Mouse (Mus musculus) forebrain, embryonic 14.5 days (tissue): ENCODE results near the gene Cavin3. TPM values are rescaled to one million over a fixed set of nuclear protein-coding genes. Genes with fewer than 3 reads are reported as not detected.
"Not testable (repeated sequence)": the region's sequence is repeated elsewhere in the genome, so short reads cannot be mapped to it uniquely, and the experiment has no call there.

Experiments used
- ATAC-seq: fragments of 200-750 bp; cut with Nextera tagmentation; 2 replicates; pipeline ENCODE4 v1.8.0; 2017; ENCODE audit warnings: mild to moderate bottlenecking, moderate library complexity
- DNase-seq: peaks from one replicate; pipeline ENCODE4 v3.0.0-alpha.2; 2015; ENCODE audit warnings: low spot score
- H3K27ac ChIP-seq: fragments of 300-500 bp; sonication (generic); 2 replicates; pipeline ENCODE4 v1.5.1; 2014; ENCODE audit warnings: low read depth, mild to moderate bottlenecking, control low read depth, low read length, moderate library complexity
- H3K27me3 ChIP-seq: fragments of 300-500 bp; sonication (generic); replicated peaks from 2 replicates; pipeline ENCODE4 v1.6.1; 2014; ENCODE audit warnings: low read length, control low read depth, mixed read lengths; ENCODE audit not compliant: control insufficient read depth, insufficient read depth
- H3K36me3 ChIP-seq: fragments of 300-500 bp; sonication (generic); 2 replicates; pipeline ENCODE4 v1.6.1; 2014; ENCODE audit warnings: low read length, control low read depth; ENCODE audit not compliant: control insufficient read depth, insufficient read depth
- H3K4me1 ChIP-seq: fragments of 300-500 bp; sonication (generic); 2 replicates; pipeline ENCODE4 v1.6.1; 2014; ENCODE audit warnings: antibody characterized with exemption, low read length, control low read depth; ENCODE audit not compliant: control insufficient read depth, insufficient read depth
- H3K4me2 ChIP-seq: fragments of 300-500 bp; sonication (generic); 2 replicates; pipeline ENCODE4 v1.6.1; 2014; ENCODE audit warnings: mild to moderate bottlenecking, control low read depth, low read length
- H3K4me3 ChIP-seq: fragments of 300-500 bp; sonication (generic); 2 replicates; pipeline ENCODE4 v1.5.1; 2014; ENCODE audit warnings: low read depth, low read length, control low read depth
- H3K9ac ChIP-seq: fragments of 300-500 bp; sonication (generic); 2 replicates; pipeline ENCODE4 v1.6.1; 2014; ENCODE audit warnings: mild to moderate bottlenecking, low read length, control low read depth, moderate library complexity
- H3K9me3 ChIP-seq: fragments of 300-500 bp; sonication (generic); replicated peaks from 2 replicates; pipeline ENCODE4 v1.6.1; 2016; ENCODE audit warnings: low read length, control low read depth, mixed read lengths; ENCODE audit not compliant: control insufficient read depth
- WGBS: fragments of 180-500 bp; shearing (Covaris S2); extraction: QIAGEN DNeasy Blood & Tissue Kit; methylation state at CpG from one replicate; pipeline ENCODE4 v1.1.7; 2014; 5-methylcytosine and 5-hydroxymethylcytosine counted together
- polyA plus RNA-seq: library from polyadenylated mRNA; unstranded; fragments of >200 nt; fragmentation: Nextera tagmentation; extraction: Ambion mirVana; gene quantifications from 2 replicates; pipeline ENCODE4 v1.2.1, GENCODE M21; 2014

The Cavin3 gene
- polyA plus RNA-seq, 1 experiment from 2014 or later: 28.6 TPM

DNA sequence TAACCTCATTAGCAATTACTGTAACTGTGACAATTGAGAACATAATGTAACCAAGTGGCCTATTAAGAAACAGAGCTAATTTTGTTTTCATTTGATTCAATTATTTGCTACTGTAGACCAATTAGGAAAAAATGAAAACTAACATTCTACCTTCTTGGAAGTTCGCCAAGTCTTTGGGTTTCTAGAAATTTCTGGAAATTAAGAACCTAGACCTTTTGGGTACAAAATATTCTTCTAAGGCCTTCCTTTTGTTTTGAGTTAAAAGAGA is 4.7 kb downstream of the Cavin3 start:
- peak; percentile 4 for DNase-seq
- Histone ChIP-seq H3K4me3 (no peak overlapping the region), H3K4me1 (peaks cover 8% of the 10 kb centered on the region; the same call in 1 of the 2 replicates), H3K27me3 (no peaks in the 10 kb centered on the region), H3K9ac (no peak overlapping the region), H3K27ac (no peak overlapping the region), H3K9me3 (no peaks in the 10 kb centered on the region), H3K36me3 (no peaks in the 10 kb centered on the region), H3K4me2 (no peak overlapping the region)
- ATAC-seq: no peak
- 92% methylated on average over 1 of the region's 1 CpGs for WGBS

DNA sequence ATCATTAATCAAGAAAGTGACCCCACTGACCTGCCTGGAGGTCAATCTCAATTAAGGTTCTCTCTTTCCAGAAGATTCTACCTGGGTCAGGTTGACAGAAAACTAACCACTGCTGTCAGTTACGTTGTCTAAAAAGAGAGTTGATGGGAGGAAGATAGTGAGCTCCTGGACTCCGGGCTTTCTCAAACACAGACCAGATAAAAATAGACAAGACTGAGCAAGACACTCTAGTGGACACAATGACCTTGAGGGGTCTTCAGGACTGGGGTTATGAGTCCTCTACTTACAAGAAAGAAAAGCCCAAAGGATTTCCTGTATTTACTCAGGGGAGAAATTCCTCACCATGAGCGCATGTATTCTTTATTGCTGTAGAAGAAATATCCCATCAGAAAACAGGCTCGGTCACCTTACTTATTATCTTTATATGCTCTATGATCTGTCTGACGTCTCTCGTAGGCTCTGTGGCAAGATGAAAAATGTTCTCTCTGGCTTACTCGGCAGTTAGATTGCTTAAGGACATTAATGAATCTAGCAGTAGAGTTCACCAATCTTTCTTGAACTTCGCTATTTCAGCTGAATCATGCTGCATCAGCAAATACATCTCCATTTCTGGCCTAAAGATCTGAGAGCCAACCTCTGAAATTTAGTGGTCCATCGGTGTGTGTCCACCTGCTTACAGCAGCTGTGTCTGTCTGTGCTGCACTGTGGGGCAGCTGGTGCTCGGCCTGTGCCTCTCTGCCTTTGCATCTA is 5.2 kb downstream of the Cavin3 start:
- no peak overlapping the region for H3K4me3 ChIP-seq
- DNase-seq: no peak
- H3K27me3 ChIP-seq: no peaks in the 10 kb centered on the region
- no peaks in the 10 kb centered on the region for H3K36me3 ChIP-seq
- H3K9me3 ChIP-seq: no peaks in the 10 kb centered on the region
- no peak overlapping the region for H3K4me2 ChIP-seq
- H3K27ac ChIP-seq: no peak overlapping the region
- ATAC-seq: no peak
- H3K9ac ChIP-seq: no peak overlapping the region
- 85% methylated on average over 10 of the region's 10 CpGs for WGBS
- peaks cover 6% of the 10 kb centered on the region; the same call in 1 of the 2 replicates for H3K4me1 ChIP-seq

DNA sequence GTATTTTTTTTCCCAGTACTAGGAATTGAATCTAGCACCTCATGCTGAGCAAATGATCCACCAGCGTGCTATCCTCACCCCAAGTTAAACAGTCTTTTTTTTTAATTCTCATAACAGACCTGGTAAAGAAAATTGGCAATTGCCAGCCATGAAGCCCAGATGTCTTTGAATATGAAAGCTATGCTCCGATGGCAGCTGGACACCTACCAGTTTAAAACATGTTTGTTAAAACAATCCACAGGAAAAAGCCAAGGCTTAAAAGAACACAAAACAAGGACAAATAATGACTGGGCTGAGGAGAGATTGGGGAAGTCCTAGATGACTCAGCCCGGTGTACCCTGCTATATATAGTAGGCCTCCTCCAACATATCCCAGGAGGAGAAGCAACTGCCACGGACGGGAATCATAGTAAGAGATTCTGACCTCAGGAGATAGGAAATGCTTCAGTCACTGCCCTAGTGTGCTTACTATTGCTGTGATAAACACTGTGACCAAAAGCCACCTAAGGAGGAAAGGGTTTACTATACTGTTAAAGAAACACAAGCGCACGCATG is 6.6 kb downstream of the Cavin3 start:
- ATAC-seq: no peak
- 87% methylated on average over 7 of the region's 7 CpGs for WGBS
- Histone ChIP-seq H3K4me1 (no peaks in the 10 kb centered on the region), H3K9ac (no peak overlapping the region), H3K4me3 (no peak overlapping the region), H3K4me2 (no peak overlapping the region), H3K27me3 (no peaks in the 10 kb centered on the region), H3K36me3 (no peaks in the 10 kb centered on the region), H3K9me3 (no peaks in the 10 kb centered on the region), H3K27ac (no peak overlapping the region)
- no peak for DNase-seq

DNA sequence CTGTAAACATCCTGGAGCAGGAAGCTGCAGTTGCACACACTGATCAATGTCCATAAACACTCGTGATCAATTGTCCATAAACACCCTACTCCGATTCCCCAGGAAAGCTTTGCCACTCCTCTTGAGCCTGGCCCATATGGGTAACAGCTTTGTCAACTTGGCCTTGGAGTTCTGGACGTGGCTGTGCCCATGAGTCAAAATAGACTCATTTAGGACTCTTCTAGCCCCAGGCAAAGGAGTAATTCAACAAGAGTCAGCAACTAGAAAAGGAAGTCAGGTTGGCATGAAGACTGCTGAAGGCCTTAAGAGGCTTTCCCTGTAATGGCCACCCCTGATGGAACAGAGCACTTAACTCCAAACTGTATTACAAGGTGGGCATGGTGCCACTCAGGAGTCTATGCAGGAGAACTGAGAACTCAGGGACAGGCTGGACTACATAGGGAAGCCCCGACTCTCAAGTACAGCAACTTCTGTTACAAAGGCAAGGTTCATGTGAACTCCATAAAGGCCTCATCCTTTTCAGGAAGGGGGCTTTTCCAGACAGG is 7.3 kb downstream of the Cavin3 start:
- H3K4me3 ChIP-seq: no peak overlapping the region
- no peaks in the 10 kb centered on the region for H3K27me3 ChIP-seq
- H3K9me3 ChIP-seq: no peaks in the 10 kb centered on the region
- ATAC-seq: no peak
- no peak for DNase-seq
- no peak overlapping the region for H3K4me2 ChIP-seq
- no peak overlapping the region for H3K27ac ChIP-seq
- H3K9ac ChIP-seq: no peak overlapping the region
- H3K36me3 ChIP-seq: no peaks in the 10 kb centered on the region
- WGBS: 81% methylated on average over 4 of the region's 4 CpGs
- H3K4me1 ChIP-seq: no peaks in the 10 kb centered on the region

DNA sequence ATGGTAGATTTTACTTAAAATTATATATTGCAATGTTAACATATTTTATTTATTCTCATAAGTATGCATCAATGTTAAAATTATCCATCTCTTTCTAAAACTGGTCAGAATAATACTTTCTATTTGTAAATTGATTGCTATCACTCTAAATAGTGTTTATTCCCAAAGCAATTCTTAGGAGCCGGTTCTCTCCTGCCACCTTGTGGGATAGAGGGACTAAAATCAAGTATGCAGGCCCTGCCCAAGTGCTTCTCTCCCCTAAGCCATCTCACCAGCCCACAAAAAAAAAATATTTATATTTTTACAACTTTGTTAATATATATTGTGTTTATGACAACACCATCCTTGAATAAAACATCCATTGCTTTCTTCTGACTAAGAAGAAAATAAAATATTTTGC is 9.5 kb downstream of the Cavin3 start:
- 62% methylated on average over 1 of the region's 1 CpGs for WGBS
- H3K4me2 ChIP-seq: no peak overlapping the region
- no peaks in the 10 kb centered on the region for H3K27me3 ChIP-seq
- H3K27ac ChIP-seq: no peak overlapping the region
- H3K36me3 ChIP-seq: no peaks in the 10 kb centered on the region
- H3K4me3 ChIP-seq: no peak overlapping the region
- peak; percentile 16 for DNase-seq
- no peak overlapping the region for H3K9ac ChIP-seq
- no peaks in the 10 kb centered on the region for H3K9me3 ChIP-seq
- no peak for ATAC-seq
- H3K4me1 ChIP-seq: no peaks in the 10 kb centered on the region

DNA sequence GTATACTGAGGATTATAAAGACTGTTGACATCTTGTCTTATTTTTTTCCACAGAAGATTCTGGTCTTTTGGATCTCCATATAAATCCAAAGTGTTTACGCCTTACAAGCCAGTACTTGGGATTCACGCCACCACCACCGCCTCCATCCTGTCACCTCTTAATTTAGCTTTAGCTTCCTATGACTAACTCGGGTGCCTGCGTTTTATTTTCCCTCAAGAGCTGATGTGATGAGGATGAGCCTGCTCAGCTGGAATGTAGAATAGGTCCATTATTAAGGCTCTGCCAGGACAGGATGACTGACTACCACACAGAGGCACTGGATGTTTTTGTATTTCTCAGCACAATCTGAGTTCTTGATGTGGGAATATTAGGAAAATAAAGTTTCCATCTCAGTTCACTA is 16.6 kb downstream of the Cavin3 start:
- not testable (repeated sequence) for ATAC-seq, H3K4me3 ChIP-seq, H3K27ac ChIP-seq, H3K4me2 ChIP-seq, DNase-seq, H3K36me3 ChIP-seq, H3K27me3 ChIP-seq, H3K9me3 ChIP-seq, H3K4me1 ChIP-seq, H3K9ac ChIP-seq
- 87% methylated on average over 5 of the region's 5 CpGs for WGBS

DNA sequence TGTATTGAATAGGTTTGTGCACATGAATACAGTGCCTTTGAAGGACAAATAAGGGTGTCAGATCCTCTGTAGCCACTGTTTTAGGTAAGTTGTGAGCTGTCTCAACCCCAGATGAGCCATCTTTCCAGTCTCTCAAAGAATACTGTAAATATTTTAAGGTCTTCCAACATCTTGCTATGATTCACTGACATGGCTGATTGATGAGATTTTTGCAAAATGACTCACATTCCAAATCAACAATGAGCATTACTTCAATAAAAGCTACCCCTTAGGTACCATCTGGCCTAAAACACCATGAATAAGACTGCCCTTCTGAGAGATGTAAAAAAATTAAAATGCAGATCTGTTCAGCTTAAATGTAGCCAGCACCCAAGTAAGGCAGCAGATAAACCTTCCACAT is 23.6 kb downstream of the Cavin3 start:
- H3K4me2 ChIP-seq: no peak overlapping the region
- H3K27me3 ChIP-seq: no peaks in the 10 kb centered on the region
- H3K4me1 ChIP-seq: no peaks in the 10 kb centered on the region
- no peak for DNase-seq
- ATAC-seq: no peak
- no peaks in the 10 kb centered on the region for H3K9me3 ChIP-seq
- H3K27ac ChIP-seq: no peak overlapping the region
- no peaks in the 10 kb centered on the region for H3K36me3 ChIP-seq
- no peak overlapping the region for H3K9ac ChIP-seq
- no peak overlapping the region for H3K4me3 ChIP-seq

DNA sequence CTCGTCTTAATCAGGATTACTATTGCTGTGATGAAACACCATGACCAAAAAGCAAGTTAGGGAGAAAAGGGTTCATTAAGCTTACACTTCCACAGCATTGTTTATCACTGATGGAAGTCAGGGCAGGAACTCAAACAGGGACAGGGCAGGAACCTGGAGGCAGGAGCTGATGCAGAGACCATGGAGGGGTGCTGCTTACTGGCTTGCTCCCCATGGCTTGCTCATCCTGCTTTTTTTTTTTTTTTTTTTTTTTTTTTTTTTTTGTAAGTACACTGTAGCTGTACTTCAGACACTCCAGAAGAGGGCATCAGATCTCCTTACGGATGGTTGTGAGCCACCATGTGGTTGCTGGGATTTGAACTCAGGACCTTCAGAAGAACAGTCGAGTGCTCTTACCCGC is 28.8 kb downstream of the Cavin3 start:
- DNase-seq, H3K4me1 ChIP-seq, ATAC-seq, H3K27ac ChIP-seq, H3K4me2 ChIP-seq, H3K9ac ChIP-seq, H3K27me3 ChIP-seq, H3K36me3 ChIP-seq, H3K9me3 ChIP-seq, H3K4me3 ChIP-seq: not testable (repeated sequence)
- 80% methylated on average over 4 of the region's 4 CpGs for WGBS

DNA sequence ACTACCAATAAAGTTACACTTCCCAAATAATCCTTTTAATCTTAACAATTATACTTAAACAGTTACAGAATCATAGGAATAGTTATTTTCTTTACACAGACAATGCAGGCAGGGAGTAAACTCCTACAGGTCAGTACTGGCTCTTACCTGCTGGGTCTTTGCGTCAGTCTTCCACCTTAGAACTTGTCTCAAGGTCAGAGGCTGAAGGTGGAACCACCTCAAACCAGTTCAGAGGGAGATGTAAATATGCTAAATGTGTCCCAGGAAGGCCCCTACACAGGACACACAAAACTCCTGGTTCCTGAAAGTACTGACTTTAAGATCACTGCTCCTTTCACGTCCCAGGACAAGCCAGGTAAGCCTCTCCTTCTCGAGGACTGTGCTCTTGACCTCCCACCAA is 37.0 kb downstream of the Cavin3 start:
- Histone ChIP-seq H3K36me3 (no peaks in the 10 kb centered on the region), H3K4me2 (no peak overlapping the region), H3K9ac (no peak overlapping the region), H3K9me3 (no peaks in the 10 kb centered on the region), H3K4me3 (no peak overlapping the region), H3K4me1 (no peaks in the 10 kb centered on the region), H3K27ac (no peak overlapping the region), H3K27me3 (no peaks in the 10 kb centered on the region)
- 86% methylated on average over 3 of the region's 3 CpGs for WGBS
- DNase-seq: no peak
- ATAC-seq: no peak
